Comparison of ENCODE assay signal across 9 mouse cellular contexts in genomic region chr19:47317063-47317938, GRCm38 (mm10).
DNase-seq lines count a peak whose midpoint lies in the region; ATAC-seq and TF ChIP-seq lines count a peak whose summit lies in the region.
"Had no signal": no experiment of that assay in that cellular context is flagged by ENCODE, and none has a peak within 500 bp of the region (broad histone marks: within the 10 kb centered on the region; RNA-seq: fewer than 3 reads in every experiment).

No protein-coding gene starts in this region.

- H3K36me3 ChIP-seq in C2C12 (ENCODE audit: control insufficient read depth, insufficient read depth): no peaks in the 10 kb centered on the region
- H3K36me3 ChIP-seq in intestine, postnatal 0 days (ENCODE audit: control insufficient read depth, insufficient read depth): no peaks in the 10 kb centered on the region

- H3K27me3 ChIP-seq in C2C12 (ENCODE audit: control insufficient read depth, insufficient read depth, insufficient read length): no peaks in the 10 kb centered on the region
- no peaks in the 10 kb centered on the region for H3K27me3 ChIP-seq in intestine, postnatal 0 days (replicated peaks; ENCODE audit: control insufficient read depth, insufficient read depth, low read length)

- 68% methylated on average over 15 of the region's 15 CpGs for WGBS in intestine, postnatal 0 days

- H3K4me2 ChIP-seq in intestine, postnatal 0 days (replicated peaks; ENCODE audit: low read depth): no peak overlapping the region

- no peak overlapping the region for H3K9ac ChIP-seq in intestine, postnatal 0 days (ENCODE audit: low read depth, low read length)

- peaks cover 8% of the 10 kb centered on the region; the same call in 1 of the 2 replicates for H3K4me1 ChIP-seq in intestine, postnatal 0 days (replicated peaks; ENCODE audit: control insufficient read depth, insufficient read depth, low read length)

- H3ac ChIP-seq in C2C12 (ENCODE audit: control insufficient read depth, insufficient read length, low read depth): peak overlapping the region; percentile 40

- peak; percentile 66 for DNase-seq in gastrocnemius, postnatal 10 days
- DNase-seq in gastrocnemius, postnatal 36 days: no peak
- peak; percentile 58 to 87 for DNase-seq in frontal cortex, adult 2 months (ENCODE audit: extremely low spot score in 1 of 2, low spot score in 1 of 2)
- DNase-seq in lung, postnatal 14 days: peak; percentile 72
- no peak for DNase-seq in T-cell, adult 2 months (ENCODE audit: low spot score)
- DNase-seq in cerebellum, postnatal 25 days: no peak

- H3K79me3 ChIP-seq in C2C12 (ENCODE audit: low read depth): peaks cover 19% of the 10 kb centered on the region

- no peaks in the 10 kb centered on the region for H3K9me3 ChIP-seq in intestine, postnatal 0 days (ENCODE audit: control insufficient read depth)

- H3K4me3 ChIP-seq in C2C12 (ENCODE audit: insufficient read depth, poor library complexity, severe bottlenecking): no peak overlapping the region
- no peak overlapping the region for H3K4me3 ChIP-seq in intestine, postnatal 0 days (ENCODE audit: low read depth, low read length)

- ATAC-seq in intestine, postnatal 0 days: no peak

- no peak overlapping the region for H3K27ac ChIP-seq in intestine, postnatal 0 days (ENCODE audit: low read depth, low read length)
- H3K27ac ChIP-seq: macrophage had no signal

- intact Hi-C loops in gastrocnemius, postnatal 36 days (cut with DNase I): loop anchor here (5.0 kb wide), 1 partner anchor 35 kb away; no protein-coding TSS in a partner anchor

- no peak for TF ChIP-seq CTCF in C2C12 (IDR thresholded peaks at IDR 0.05; ENCODE audit: control insufficient read depth, insufficient read depth, insufficient read length)
- TF ChIP-seq CTCF in intestine, postnatal 0 days (IDR thresholded peaks at IDR 0.05; ENCODE audit: low read depth): 0 out of 2 replicates have a peak, but pooled peaks have one; percentile 2

- H3K79me2 ChIP-seq in C2C12 (ENCODE audit: control insufficient read depth, insufficient read depth): peaks cover 36% of the 10 kb centered on the region

TF ChIP-seq in C2C12, 6 proteins besides CTCF, POLR2A, EP300 and RAD21:
- peak; percentile 4 for TF ChIP-seq MYOD1 (IDR thresholded peaks at IDR 0.05; ENCODE audit: control insufficient read depth, insufficient read length, low read depth)
- TF ChIP-seq CEBPB (IDR thresholded peaks at IDR 0.05; ENCODE audit: low read depth): no peak

Comparison
In these comparisons a context has a peak if more than half of its experiments do, and no peak if none do; other contexts are left out.
1. DNase-seq: peak in gastrocnemius, postnatal 10 days (single experiment), frontal cortex, adult 2 months (2 of 2) and lung, postnatal 14 days (single experiment); none in gastrocnemius, postnatal 36 days (0 of 2), T-cell, adult 2 months (single experiment) and cerebellum, postnatal 25 days (0 of 2).